Mouse (Mus musculus): Measurements from ENCODE around the gene Spag5. TPM values are rescaled to one million over a fixed set of nuclear protein-coding genes. Genes with fewer than 3 reads are reported as not detected.

The Spag5 gene
- polyA plus RNA-seq (2014; fragmentation: Illumina TruSeq; extraction: RNeasy Lipid Tissue Mini Kit (QIAGEN cat#74804); ENCODE audit: low read depth, low replicate concordance) = 3.8 TPM

DNA sequence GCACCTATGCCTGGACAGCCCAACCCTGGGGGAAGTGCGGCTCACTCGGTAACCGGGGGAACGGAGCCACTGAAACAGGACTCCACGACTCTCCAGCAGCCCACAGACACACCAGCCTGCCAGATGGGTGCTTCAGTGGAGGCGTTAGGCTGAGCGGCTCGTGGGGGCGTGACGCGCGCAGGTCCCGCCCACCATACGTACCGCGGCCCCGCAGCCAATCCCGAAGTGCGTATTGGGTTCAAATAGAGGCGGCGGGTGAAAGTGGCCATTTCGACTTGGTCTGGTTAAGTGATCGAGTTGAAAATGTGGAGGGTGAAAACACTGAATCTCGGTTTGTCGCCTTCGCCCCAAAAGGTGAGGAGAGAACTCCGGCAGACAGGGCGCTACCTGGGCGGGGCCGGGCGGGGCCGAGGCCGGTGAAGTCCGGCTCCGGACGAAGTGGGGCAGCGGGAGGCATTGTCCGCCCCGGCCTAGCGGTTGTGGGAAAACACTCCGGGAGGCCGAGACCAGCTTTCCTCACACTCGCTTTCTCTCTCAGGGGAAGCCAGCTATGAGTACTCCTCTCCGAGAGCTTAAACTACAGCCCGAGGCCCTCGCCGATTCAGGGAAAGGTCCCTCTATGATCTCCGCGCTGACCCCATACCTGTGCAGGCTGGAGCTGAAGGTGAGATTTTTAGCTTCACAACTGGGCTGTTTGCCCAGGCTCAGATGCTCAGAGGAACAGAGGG lies at the start of gene Spag5:
Gene Spag5, plus strand, starts transcription at position 173 of the 728 bp plus-strand sequence.

DNA sequence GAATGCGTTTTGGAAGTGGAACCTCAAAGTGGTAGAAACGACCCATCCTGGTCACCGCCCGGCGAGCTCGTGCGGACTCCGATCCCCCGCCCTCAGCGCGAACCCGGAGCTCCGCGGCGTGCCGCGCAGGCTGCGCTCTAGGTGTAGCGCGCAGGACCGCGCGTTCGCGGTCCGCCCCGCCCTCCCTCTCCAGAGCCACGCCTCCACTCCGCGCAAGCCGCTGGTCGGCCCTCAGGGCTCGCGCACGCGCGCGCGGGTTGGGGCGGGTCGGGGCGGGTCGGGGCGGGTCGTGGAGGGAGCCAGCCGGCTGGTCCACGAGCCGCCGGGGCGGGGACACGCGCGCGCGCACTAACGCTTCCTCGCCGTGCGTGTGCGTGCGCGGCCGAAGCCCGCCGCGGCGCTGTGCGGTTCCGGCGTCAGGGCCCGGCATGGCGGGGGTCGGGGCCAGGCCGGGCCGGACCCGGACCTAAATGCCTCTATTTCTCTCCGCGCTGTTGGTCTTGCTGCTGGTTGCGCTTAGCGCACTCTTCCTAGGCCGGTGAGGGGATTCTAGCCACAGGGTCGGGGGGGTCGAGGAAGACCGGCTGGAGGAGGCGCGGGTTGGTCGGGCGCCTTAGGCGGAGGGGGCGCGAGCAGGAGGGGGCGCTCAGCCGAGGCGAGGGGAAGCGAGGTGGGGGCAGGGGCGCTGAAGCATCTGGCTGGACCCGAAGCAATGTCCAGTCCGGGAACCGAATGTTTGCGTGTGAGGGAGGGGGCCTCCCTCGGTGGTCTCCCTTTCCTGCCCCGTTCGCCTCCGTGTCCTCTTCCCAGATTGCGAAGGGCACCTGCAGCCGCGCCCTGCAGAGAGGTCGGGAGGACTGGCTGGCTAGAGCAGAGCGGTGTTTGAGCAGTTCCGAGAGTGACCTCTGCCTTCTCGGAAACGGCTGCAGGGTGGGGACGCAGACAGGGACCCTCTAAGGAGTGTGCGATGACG lies 39.7 kb upstream of the Spag5 start, which contains the start of gene 2610507B11Rik:
Gene 2610507B11Rik, plus strand, starts transcription at position 373 of the 973 bp plus-strand sequence.

DNA sequence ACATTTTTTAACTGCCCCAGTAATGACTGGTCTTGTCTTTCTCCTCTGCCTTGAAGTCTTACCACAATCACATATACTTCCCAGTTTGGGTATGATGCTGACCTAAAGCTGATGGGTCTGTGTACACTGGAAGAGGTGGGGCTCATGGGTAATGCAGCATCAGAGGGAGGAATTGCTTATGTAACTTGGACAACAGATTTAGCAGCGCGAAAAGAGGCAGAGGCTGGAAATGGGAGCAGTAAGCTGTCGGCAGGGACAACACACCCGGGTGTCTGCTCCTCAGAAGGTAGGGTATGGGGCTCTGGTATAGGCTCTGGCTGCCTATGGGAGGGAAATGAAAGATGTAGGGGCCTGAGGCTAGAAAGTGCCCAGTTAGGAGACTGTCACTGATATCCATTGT lies 10.7 kb upstream of the Spag5 start, which contains the start of gene BC030499:
Gene BC030499, plus strand, starts transcription at position 188 of the 400 bp plus-strand sequence.

DNA sequence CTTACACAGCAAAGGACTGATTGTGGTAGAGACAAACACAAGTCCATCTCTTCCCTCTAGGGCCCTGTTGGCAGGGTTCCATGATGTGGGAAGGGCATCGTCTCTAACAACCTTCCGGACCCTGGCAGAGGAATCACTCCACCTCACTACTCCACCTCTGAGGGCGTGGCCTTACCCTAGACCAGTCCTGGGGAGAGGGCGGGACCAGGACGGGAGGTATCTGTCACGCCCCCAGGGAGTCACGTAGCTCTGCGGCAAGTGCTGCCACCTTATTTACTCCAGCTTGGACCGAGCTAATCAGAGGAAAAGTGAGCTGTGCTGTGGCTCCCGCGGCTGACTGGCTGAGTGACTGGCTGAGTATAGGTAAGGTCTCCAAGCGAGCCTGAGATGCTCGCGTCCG lies 21.5 kb downstream of the Spag5 start, which contains the start of gene Aldoc:
Gene Aldoc, plus strand, starts transcription at position 109 of the 400 bp plus-strand sequence.

DNA sequence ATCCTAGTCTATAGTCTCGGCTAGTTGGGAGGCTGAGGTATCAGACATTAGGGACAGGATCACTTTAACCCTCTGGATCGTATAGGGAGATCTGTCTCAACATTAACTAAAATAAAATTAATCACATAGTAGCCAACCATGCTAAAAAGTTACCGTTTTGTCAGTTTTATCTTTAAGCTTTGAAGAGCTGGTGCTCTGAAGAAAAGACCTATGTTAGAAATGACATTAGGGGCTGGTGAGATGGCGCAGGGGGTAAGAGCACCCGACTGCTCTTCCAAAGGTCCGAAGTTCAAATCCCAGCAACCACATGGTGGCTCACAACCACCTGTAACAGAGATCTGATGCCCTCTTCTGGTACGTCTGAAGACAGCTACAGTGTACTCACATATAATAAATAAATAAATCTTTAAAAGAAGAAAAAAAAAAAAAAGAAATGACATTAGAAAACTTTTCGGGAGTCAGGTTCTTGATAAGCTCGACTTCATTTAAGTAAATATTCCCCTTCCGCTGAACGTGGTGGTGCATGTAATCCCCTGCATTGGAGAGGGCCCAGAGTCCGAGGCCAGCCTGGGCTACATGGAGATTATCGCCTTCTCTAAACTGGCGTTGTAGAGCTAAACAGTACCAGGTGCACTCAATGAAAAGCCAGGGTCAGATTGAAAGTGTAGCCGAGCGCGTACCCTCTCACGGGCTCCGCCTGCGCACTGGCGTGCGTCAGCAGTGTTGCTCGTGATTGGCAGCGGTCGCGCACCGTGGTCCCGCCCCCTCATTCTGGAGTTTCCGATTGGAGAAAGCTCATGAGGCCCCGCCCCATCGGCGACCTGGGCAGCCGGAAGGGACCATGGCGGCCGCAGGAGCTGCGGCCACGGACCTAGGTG lies 26.5 kb downstream of the Spag5 start, which contains the start of gene Pigs:
Gene Pigs, plus strand, starts transcription at position 782 of the 878 bp plus-strand sequence.

DNA sequence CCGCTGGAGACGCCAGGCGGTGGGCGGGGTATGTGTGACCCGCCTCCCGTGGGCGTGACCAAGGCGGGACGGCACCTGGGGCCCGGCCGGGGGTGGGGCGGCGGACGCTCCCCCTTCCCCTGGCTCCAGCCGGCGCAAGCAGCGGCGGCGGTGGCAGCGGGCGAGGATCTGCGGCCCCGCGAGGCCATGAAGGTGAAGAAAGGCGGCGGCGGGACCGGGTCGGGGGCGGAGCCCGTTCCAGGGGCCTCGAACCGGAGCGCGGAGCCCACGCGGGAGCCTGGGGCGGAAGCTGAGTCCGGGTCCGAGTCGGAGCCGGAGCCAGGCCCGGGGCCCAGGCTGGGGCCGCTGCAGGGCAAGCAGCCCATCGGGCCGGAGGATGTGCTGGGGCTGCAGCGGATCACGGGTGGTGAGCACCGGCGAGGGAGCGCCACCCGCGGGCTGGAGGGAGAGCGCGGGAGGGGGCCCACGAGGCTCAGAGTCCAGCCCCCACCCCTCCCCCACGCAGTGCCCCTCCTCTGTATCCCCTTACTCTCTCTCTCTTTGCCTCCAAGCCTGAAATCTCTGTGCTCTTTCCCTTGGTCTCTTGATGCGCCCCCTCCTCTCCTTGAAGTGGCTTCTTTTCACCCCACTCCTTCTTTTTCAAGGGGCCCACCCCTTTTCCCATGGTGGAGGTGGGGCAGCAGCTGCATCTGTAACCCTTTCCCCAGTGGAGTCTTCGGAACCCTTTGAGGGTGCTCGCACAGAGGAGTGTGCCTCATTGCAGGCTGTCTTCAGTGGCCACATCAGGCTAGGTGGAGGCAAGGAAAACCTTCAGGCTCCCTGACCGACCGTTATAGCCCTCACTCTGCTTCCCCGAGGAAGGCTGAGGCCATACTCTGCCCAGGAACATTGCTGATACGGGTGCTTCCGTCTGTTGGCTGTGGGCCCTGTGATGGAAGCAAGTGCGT lies 42.3 kb downstream of the Spag5 start, which contains the start of gene Unc119:
Gene Unc119, plus strand, starts transcription at position 102 of the 947 bp plus-strand sequence.

Other genes starting within 250 kb of the Spag5 start
- gene Eral1, start 221.1 kb upstream of the Spag5 start, polyA plus RNA-seq (2014; fragmentation: Illumina TruSeq; extraction: RNeasy Lipid Tissue Mini Kit (QIAGEN cat#74804); ENCODE audit: low read depth, low replicate concordance) = 4.8 TPM
- 4.8 TPM for gene Fam222b, start 206.9 kb upstream of the Spag5 start, polyA plus RNA-seq (2014; fragmentation: Illumina TruSeq; extraction: RNeasy Lipid Tissue Mini Kit (QIAGEN cat#74804); ENCODE audit: low read depth, low replicate concordance)
- 1.7 TPM for gene Traf4, start 135.9 kb upstream of the Spag5 start, polyA plus RNA-seq (2014; fragmentation: Illumina TruSeq; extraction: RNeasy Lipid Tissue Mini Kit (QIAGEN cat#74804); ENCODE audit: low read depth, low replicate concordance)
- gene Nek8, start 124.9 kb upstream of the Spag5 start, polyA plus RNA-seq (2014; fragmentation: Illumina TruSeq; extraction: RNeasy Lipid Tissue Mini Kit (QIAGEN cat#74804); ENCODE audit: low read depth, low replicate concordance) = 5.9 TPM
- 14.3 TPM for gene Tlcd1, start 124.8 kb upstream of the Spag5 start, polyA plus RNA-seq (2014; fragmentation: Illumina TruSeq; extraction: RNeasy Lipid Tissue Mini Kit (QIAGEN cat#74804); ENCODE audit: low read depth, low replicate concordance)
- gene Rpl23a, start 117.9 kb upstream of the Spag5 start, polyA plus RNA-seq (2014; fragmentation: Illumina TruSeq; extraction: RNeasy Lipid Tissue Mini Kit (QIAGEN cat#74804); ENCODE audit: low read depth, low replicate concordance) = 813 TPM
- gene Rab34, start 113.1 kb upstream of the Spag5 start, polyA plus RNA-seq (2014; fragmentation: Illumina TruSeq; extraction: RNeasy Lipid Tissue Mini Kit (QIAGEN cat#74804); ENCODE audit: low read depth, low replicate concordance) = 2.9 TPM
- 2.4 TPM for gene Proca1, start 108.1 kb upstream of the Spag5 start, polyA plus RNA-seq (2014; fragmentation: Illumina TruSeq; extraction: RNeasy Lipid Tissue Mini Kit (QIAGEN cat#74804); ENCODE audit: low read depth, low replicate concordance)
- 31.9 TPM for gene Sdf2, start 55.8 kb upstream of the Spag5 start, polyA plus RNA-seq (2014; fragmentation: Illumina TruSeq; extraction: RNeasy Lipid Tissue Mini Kit (QIAGEN cat#74804); ENCODE audit: low read depth, low replicate concordance)
- gene Supt6, start 55.5 kb upstream of the Spag5 start, polyA plus RNA-seq (2014; fragmentation: Illumina TruSeq; extraction: RNeasy Lipid Tissue Mini Kit (QIAGEN cat#74804); ENCODE audit: low read depth, low replicate concordance) = 14.0 TPM
- 71.0 TPM for gene 2610507B11Rik, start 39.8 kb upstream of the Spag5 start, polyA plus RNA-seq (2014; fragmentation: Illumina TruSeq; extraction: RNeasy Lipid Tissue Mini Kit (QIAGEN cat#74804); ENCODE audit: low read depth, low replicate concordance)
- 2.0 TPM for gene BC030499, start 10.7 kb upstream of the Spag5 start, polyA plus RNA-seq (2014; fragmentation: Illumina TruSeq; extraction: RNeasy Lipid Tissue Mini Kit (QIAGEN cat#74804); ENCODE audit: low read depth, low replicate concordance)
- gene Aldoc, start 21.4 kb downstream of the Spag5 start, polyA plus RNA-seq (2014; fragmentation: Illumina TruSeq; extraction: RNeasy Lipid Tissue Mini Kit (QIAGEN cat#74804); ENCODE audit: low read depth, low replicate concordance) = 9.2 TPM
- 4.0 TPM for gene Pigs, start 26.9 kb downstream of the Spag5 start, polyA plus RNA-seq (2014; fragmentation: Illumina TruSeq; extraction: RNeasy Lipid Tissue Mini Kit (QIAGEN cat#74804); ENCODE audit: low read depth, low replicate concordance)
- gene Unc119, start 42.0 kb downstream of the Spag5 start, polyA plus RNA-seq (2014; fragmentation: Illumina TruSeq; extraction: RNeasy Lipid Tissue Mini Kit (QIAGEN cat#74804); ENCODE audit: low read depth, low replicate concordance) = 5.4 TPM
- gene Foxn1, start 85.0 kb downstream of the Spag5 start, polyA plus RNA-seq (2014; fragmentation: Illumina TruSeq; extraction: RNeasy Lipid Tissue Mini Kit (QIAGEN cat#74804); ENCODE audit: low read depth, low replicate concordance) = 0.16 TPM
- gene Slc13a2, start 120.7 kb downstream of the Spag5 start, polyA plus RNA-seq (2014; fragmentation: Illumina TruSeq; extraction: RNeasy Lipid Tissue Mini Kit (QIAGEN cat#74804); ENCODE audit: low read depth, low replicate concordance) = 17.2 TPM
- 2.1 TPM for gene Slc46a1, start 164.2 kb downstream of the Spag5 start, polyA plus RNA-seq (2014; fragmentation: Illumina TruSeq; extraction: RNeasy Lipid Tissue Mini Kit (QIAGEN cat#74804); ENCODE audit: low read depth, low replicate concordance)
- gene Sarm1, start 196.2 kb downstream of the Spag5 start, polyA plus RNA-seq (2014; fragmentation: Illumina TruSeq; extraction: RNeasy Lipid Tissue Mini Kit (QIAGEN cat#74804); ENCODE audit: low read depth, low replicate concordance) = not detected
- not detected for gene Vtn, start 197.6 kb downstream of the Spag5 start, polyA plus RNA-seq (2014; fragmentation: Illumina TruSeq; extraction: RNeasy Lipid Tissue Mini Kit (QIAGEN cat#74804); ENCODE audit: low read depth, low replicate concordance)
- not detected for gene Sebox, start 201.9 kb downstream of the Spag5 start, polyA plus RNA-seq (2014; fragmentation: Illumina TruSeq; extraction: RNeasy Lipid Tissue Mini Kit (QIAGEN cat#74804); ENCODE audit: low read depth, low replicate concordance)
- 18.7 TPM for gene Tmem199, start 210.6 kb downstream of the Spag5 start, polyA plus RNA-seq (2014; fragmentation: Illumina TruSeq; extraction: RNeasy Lipid Tissue Mini Kit (QIAGEN cat#74804); ENCODE audit: low read depth, low replicate concordance)
- 14.1 TPM for gene Poldip2, start 210.7 kb downstream of the Spag5 start, polyA plus RNA-seq (2014; fragmentation: Illumina TruSeq; extraction: RNeasy Lipid Tissue Mini Kit (QIAGEN cat#74804); ENCODE audit: low read depth, low replicate concordance)
- 41.1 TPM for gene Tnfaip1, start 234.8 kb downstream of the Spag5 start, polyA plus RNA-seq (2014; fragmentation: Illumina TruSeq; extraction: RNeasy Lipid Tissue Mini Kit (QIAGEN cat#74804); ENCODE audit: low read depth, low replicate concordance)
- 45.6 TPM for gene Ift20, start 234.8 kb downstream of the Spag5 start, polyA plus RNA-seq (2014; fragmentation: Illumina TruSeq; extraction: RNeasy Lipid Tissue Mini Kit (QIAGEN cat#74804); ENCODE audit: low read depth, low replicate concordance)
- 33.0 TPM for gene Tmem97, start 249.2 kb downstream of the Spag5 start, polyA plus RNA-seq (2014; fragmentation: Illumina TruSeq; extraction: RNeasy Lipid Tissue Mini Kit (QIAGEN cat#74804); ENCODE audit: low read depth, low replicate concordance)